Mouse (Mus musculus) E14TG2a.4 (cell line): Measurements from ENCODE around the gene Npm3.

Source experiments
- CTCF ChIP-seq: conservative IDR thresholded peaks from 2 replicates; pipeline ENCODE4 v1.5.1; 2014; ENCODE audit warnings: low read length
- NANOG ChIP-seq: IDR thresholded peaks from 2 replicates; pipeline ENCODE4 v1.6.1; 2014; ENCODE audit warnings: borderline replicate concordance, low read length, mixed read lengths
- POU5F1 ChIP-seq: IDR thresholded peaks from 2 replicates; pipeline ENCODE4 v1.6.1; 2014; ENCODE audit warnings: low read length, borderline replicate concordance

DNA sequence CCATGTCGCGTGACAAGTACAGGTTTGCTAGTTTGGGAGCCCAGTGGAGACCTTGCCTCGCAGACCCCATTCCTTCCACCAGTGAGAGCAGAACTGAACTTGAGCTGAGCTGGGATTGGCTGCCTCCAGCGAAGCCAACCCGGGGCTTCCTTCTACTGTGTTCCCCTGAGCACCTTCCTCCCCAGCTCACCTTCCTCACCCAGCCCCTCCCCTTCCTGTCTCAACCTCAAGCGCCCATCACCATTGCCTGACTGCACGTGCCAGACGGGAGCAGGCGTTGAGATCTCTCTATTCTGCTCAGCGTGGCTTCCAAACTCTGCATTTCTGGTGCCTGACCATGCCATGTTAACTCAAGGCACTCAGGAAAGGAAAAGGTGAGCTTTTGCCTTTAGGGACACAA, 22.2 kb downstream of the Npm3 start:
- TF ChIP-seq CTCF (no peak), POU5F1 (no peak), NANOG (no peak)
